Comparison of ENCODE assay signal across 8 mouse cellular contexts in the genomic region with DNA sequence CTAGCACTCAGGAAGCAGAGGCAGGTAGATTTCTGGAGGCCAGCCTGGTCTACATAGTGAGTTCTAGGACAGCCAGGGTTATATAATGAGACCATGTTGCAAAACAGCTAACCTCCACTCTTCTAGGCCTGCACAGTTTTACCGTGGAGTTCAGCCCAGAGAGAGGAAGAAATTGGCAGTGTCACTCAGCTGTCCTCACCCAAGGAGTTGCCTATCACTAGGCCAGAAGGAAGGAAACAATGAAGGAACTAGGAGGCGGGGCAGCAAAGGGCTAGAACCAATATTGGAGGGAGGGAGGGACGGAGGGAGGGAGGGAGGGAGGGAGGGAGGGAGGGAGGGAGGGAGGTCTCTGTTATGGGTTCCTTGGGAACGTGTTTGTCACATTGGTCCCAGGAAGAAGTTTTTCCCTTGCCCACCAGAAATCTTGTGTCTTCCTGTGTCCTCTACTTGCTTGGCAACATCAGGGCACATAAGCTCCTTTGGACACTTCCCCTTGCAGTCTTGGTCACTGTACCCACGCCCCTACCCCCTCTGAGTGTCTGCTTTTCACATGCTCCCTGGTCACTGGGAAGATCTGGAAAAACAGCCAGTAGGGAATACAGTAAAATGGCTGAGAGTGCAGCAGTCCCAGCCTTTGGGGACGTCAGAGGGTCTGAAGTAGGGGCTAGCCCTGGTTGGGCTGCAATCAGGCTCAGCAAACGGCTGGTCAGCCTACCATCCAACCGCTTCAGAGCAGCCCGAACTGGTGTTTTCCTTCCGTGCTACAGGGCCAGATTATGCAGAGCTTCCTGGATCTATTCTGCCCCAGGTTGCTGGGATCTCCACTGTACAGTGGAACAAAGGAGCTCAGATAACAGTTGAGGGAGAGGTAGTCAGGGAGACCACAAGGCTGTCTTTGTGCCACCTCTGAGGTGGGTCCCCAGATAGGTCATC. TPM values are rescaled to one million over a fixed set of nuclear protein-coding genes. Genes with fewer than 3 reads are reported as not detected.
DNase-seq lines count a peak whose midpoint lies in the region; ATAC-seq lines count a peak whose summit lies in the region.

No protein-coding gene starts in this region.

- H3K4me2 ChIP-seq in forebrain, embryonic 13.5 days: no peak overlapping the region
- H3K4me2 ChIP-seq in forebrain, embryonic 16.5 days (ENCODE audit: low read length): no peak overlapping the region
- peak overlapping the region; percentile 19 for H3K4me2 ChIP-seq in embryonic facial prominence, embryonic 13.5 days
- H3K4me2 ChIP-seq in liver, embryonic 13.5 days: peak overlapping the region; percentile 64

- 53% methylated on average over 9 of the region's 10 CpGs for WGBS in forebrain, embryonic 13.5 days
- 58% methylated on average over 9 of the region's 10 CpGs for WGBS in forebrain, embryonic 16.5 days
- 36% methylated on average over 8 of the region's 10 CpGs for WGBS in embryonic facial prominence, embryonic 13.5 days
- 18% methylated on average over 9 of the region's 10 CpGs for WGBS in liver, embryonic 13.5 days (ENCODE audit: insufficient replicate concordance)

- peak; percentile 59 for DNase-seq in A20 (ENCODE audit: low read depth, low spot score)
- DNase-seq in liver, embryonic 13.5 days: no peak
- no peak for DNase-seq in ovary, adult 18-20 months (ENCODE audit: low spot score)
- no peak for DNase-seq in cerebellum, postnatal 25 days
- no peak for DNase-seq in natural killer cell, adult 2 months (ENCODE audit: low spot score in 2 of 2)

- ATAC-seq in forebrain, embryonic 13.5 days: no peak
- no peak for ATAC-seq in forebrain, embryonic 16.5 days
- no peak for ATAC-seq in embryonic facial prominence, embryonic 13.5 days (ENCODE audit: insufficient number of reproducible peaks, insufficient read depth, low FRiP score, low TSS enrichment, low read depth)
- peak; percentile 44; the same call in 1 of the 2 replicates for ATAC-seq in liver, embryonic 13.5 days (ENCODE audit: low read depth)

- H3K9ac ChIP-seq in forebrain, embryonic 13.5 days: 0 out of 2 replicates have a peak overlapping the region, but pooled peaks have one; percentile 47
- H3K9ac ChIP-seq in forebrain, embryonic 16.5 days (replicated peaks; ENCODE audit: low read depth, low read length): no peak overlapping the region
- H3K9ac ChIP-seq in embryonic facial prominence, embryonic 13.5 days: no peak overlapping the region
- peak overlapping the region; percentile 34; the same call in 1 of the 2 replicates for H3K9ac ChIP-seq in liver, embryonic 13.5 days

- peaks cover 57% of the 10 kb centered on the region for H3K4me1 ChIP-seq in forebrain, embryonic 13.5 days
- H3K4me1 ChIP-seq in forebrain, embryonic 16.5 days (replicated peaks; ENCODE audit: control insufficient read depth, insufficient read depth, low read length): peaks cover 59% of the 10 kb centered on the region
- H3K4me1 ChIP-seq in embryonic facial prominence, embryonic 13.5 days: peaks cover 68% of the 10 kb centered on the region
- H3K4me1 ChIP-seq in liver, embryonic 13.5 days (replicated peaks): peaks cover 60% of the 10 kb centered on the region

- H3K27ac ChIP-seq in forebrain, embryonic 13.5 days: no peak overlapping the region; the same call in 1 of the 2 replicates
- H3K27ac ChIP-seq in forebrain, embryonic 16.5 days (ENCODE audit: low read length): no peak overlapping the region
- peak overlapping the region; percentile 68 for H3K27ac ChIP-seq in embryonic facial prominence, embryonic 13.5 days
- H3K27ac ChIP-seq in liver, embryonic 13.5 days: peak overlapping the region; percentile 58; the same call in 1 of the 2 replicates

- H3K36me3 ChIP-seq in forebrain, embryonic 13.5 days (ENCODE audit: poor library complexity, severe bottlenecking): no peaks in the 10 kb centered on the region
- H3K36me3 ChIP-seq in forebrain, embryonic 16.5 days (ENCODE audit: control insufficient read depth, insufficient read depth): no peaks in the 10 kb centered on the region
- no peaks in the 10 kb centered on the region; the same call in 1 of the 2 replicates for H3K36me3 ChIP-seq in embryonic facial prominence, embryonic 13.5 days
- no peaks in the 10 kb centered on the region for H3K36me3 ChIP-seq in liver, embryonic 13.5 days

- no peak overlapping the region for H3K4me3 ChIP-seq in forebrain, embryonic 13.5 days
- no peak overlapping the region for H3K4me3 ChIP-seq in forebrain, embryonic 16.5 days (replicated peaks; ENCODE audit: low read length)
- H3K4me3 ChIP-seq in embryonic facial prominence, embryonic 13.5 days: no peak overlapping the region
- peak overlapping the region; percentile 46 for H3K4me3 ChIP-seq in liver, embryonic 13.5 days (replicated peaks)

- no peaks in the 10 kb centered on the region for H3K27me3 ChIP-seq in forebrain, embryonic 13.5 days
- H3K27me3 ChIP-seq in forebrain, embryonic 16.5 days (replicated peaks; ENCODE audit: control insufficient read depth, insufficient read depth, low read length): no peaks in the 10 kb centered on the region
- H3K27me3 ChIP-seq in embryonic facial prominence, embryonic 13.5 days: no peaks in the 10 kb centered on the region
- H3K27me3 ChIP-seq in liver, embryonic 13.5 days: no peaks in the 10 kb centered on the region; the same call in 1 of the 2 replicates

- no peaks in the 10 kb centered on the region for H3K9me3 ChIP-seq in forebrain, embryonic 13.5 days (replicated peaks)
- no peaks in the 10 kb centered on the region for H3K9me3 ChIP-seq in forebrain, embryonic 16.5 days (ENCODE audit: control insufficient read depth, low read length)
- H3K9me3 ChIP-seq in embryonic facial prominence, embryonic 13.5 days: no peaks in the 10 kb centered on the region
- H3K9me3 ChIP-seq in liver, embryonic 13.5 days (replicated peaks): no peaks in the 10 kb centered on the region

RNA-seq across cellular contexts. Expression of a gene that starts 45.4 kb away (rescaled TPM):
- 28.1 and 28.4 TPM in 2 replicates for polyA plus RNA-seq in forebrain, embryonic 13.5 days (2015; fragmentation: Nextera tagmentation; extraction: Ambion mirVana)
- 36.5 and 41.4 TPM in 2 replicates for polyA plus RNA-seq in forebrain, embryonic 16.5 days (2015; fragmentation: Nextera tagmentation; extraction: Ambion mirVana)
- polyA plus RNA-seq in embryonic facial prominence, embryonic 13.5 days (2015; fragmentation: Nextera tagmentation; extraction: Ambion mirVana): 197 TPM in 2 replicates
- 58.3 and 60.1 TPM in 2 replicates for polyA plus RNA-seq in liver, embryonic 13.5 days (2015; fragmentation: Nextera tagmentation; extraction: Ambion mirVana)

Comparison
In these comparisons a context has a peak if more than half of its experiments do, and no peak if none do; other contexts are left out.
1. H3K9ac ChIP-seq: peak in forebrain, embryonic 13.5 days (single experiment) and liver, embryonic 13.5 days (single experiment); none in forebrain, embryonic 16.5 days (single experiment) and embryonic facial prominence, embryonic 13.5 days (single experiment).
2. H3K27ac ChIP-seq: peak in embryonic facial prominence, embryonic 13.5 days (single experiment) and liver, embryonic 13.5 days (single experiment); none in forebrain, embryonic 13.5 days (single experiment) and forebrain, embryonic 16.5 days (single experiment).
3. H3K4me2 ChIP-seq: peak in embryonic facial prominence, embryonic 13.5 days (single experiment) and liver, embryonic 13.5 days (single experiment); none in forebrain, embryonic 13.5 days (single experiment) and forebrain, embryonic 16.5 days (single experiment).